Mouse (Mus musculus) ovary, postnatal 14 days (tissue): Measurements from ENCODE around the gene Carmil3.
A peak's percentile ranks its signal among the peaks of the same experiment; 100 is the strongest.

Source experiments
- DNase-seq: peaks from one replicate; pipeline ENCODE4 v3.0.0; 2022; ENCODE audit warnings: low spot score

Carmil3 gene

GRCm38 (mm10) chr14:55495509-55496240 lies 5.2 kb downstream of the Carmil3 start:
- DNase-seq = no peak

DNA sequence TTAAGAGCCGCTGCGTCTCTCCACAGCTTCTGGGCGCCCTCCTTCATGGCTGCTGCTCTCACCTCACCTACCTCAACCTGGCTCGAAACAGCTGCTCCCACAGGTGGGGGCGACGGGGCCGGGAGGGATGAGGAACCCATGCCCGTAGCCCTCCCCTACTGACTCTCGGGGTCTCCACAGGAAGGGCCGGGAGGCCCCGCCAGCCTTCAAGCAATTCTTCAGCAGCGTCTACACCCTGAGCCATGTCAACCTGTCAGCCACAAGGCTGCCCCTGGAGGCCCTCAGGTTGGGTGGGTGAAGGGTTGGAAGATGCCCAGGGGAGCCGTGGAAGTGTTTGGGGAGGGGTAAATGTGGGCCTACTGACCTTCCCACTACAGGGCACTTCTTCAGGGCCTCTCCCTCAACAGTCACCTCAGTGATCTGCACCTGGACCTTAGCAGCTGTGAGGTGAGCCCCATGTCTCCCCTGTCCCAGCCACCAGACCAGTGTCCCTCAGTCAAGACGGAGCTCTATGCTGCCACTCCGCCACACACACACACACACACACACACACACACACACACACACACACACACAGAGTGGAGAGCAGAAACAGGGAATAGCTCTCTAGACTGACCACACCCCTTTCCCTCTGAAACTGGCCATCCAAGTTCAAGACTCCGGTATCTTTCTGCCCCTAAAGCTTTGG lies 6.5 kb downstream of the Carmil3 start:
- no peak for DNase-seq

- DNase-seq = peak; percentile 90
These were observed 7.0 kb downstream of the Carmil3 start for GRCm38 (mm10) chr14:55497449-55497821.

DNA sequence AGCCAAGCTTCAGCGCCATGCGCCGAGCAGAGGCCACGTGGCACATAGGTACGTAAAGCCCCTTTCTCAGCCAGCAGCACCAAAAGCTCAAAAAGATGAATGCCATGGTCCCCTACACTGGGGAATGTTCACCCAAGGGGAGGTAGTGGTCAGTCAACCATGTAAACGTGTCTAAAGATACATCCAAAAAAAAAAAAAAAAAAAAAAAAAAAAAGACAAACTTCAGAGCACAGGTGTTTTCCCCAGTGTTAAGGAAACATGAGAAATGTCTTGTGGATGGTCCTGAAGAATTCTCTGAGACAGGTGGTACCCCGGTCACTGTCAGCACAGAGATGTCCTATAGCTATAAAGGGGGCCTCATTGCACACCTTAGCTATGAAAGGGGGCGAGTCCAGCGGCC lies 15.2 kb downstream of the Carmil3 start:
- no peak for DNase-seq

GRCm38 (mm10) chr14:55507801-55508200 lies 17.4 kb downstream of the Carmil3 start:
- DNase-seq = no peak

DNA sequence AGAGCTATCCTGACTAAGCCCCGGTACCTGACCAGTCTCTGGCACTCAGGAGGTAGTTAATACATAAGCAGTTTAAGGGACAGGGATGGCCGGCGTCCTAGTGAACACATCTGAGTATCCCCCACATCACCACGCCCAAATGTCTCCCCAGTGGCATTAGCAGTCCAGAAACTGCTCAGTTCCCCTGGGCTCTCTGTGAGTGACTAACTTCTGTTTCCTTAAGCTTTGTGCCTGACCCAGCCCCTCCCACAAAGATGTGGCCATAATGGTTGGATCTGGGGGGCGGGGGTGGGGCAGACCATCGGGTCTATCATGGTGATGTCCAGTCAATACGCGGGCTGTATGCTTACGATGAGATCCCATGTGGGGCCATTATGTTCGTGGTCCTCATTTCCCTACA lies 19.1 kb downstream of the Carmil3 start:
- no peak for DNase-seq

DNA sequence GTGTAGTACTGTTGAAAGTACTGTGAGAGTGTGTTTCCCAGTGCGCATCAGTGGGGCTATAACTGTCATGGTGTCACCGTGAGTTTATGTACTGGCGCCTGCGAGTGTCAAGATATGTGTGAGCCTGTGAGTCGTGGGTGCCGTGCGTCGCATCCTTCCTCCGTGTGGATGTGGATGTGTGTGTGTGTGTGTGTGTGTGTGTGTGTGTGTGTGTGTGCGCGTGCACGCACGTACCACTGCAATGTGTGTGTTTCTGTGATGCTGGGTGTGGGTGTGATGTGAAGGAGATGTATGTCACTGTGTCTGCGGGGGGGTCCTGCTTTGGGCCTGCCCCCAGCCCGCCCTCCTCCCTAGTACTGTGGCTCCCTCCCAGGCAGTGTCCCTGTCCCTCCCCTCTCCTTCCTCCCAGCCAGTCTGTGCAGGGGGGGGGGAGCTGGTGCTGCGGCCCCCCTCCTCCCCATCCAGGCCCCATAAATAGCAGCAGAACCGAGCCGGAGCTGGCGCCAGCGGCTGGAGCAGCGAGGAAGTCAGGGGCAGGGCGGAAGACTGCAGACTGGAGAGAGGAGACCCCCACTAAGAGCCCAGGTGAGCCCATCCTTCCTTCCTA lies 19.8 kb downstream of the Carmil3 start, which contains the start of gene Cpne6:
TSS of gene Cpne6 (plus strand) at position 321 of the 607 bp plus-strand sequence.
- DNase-seq = no peak

DNA sequence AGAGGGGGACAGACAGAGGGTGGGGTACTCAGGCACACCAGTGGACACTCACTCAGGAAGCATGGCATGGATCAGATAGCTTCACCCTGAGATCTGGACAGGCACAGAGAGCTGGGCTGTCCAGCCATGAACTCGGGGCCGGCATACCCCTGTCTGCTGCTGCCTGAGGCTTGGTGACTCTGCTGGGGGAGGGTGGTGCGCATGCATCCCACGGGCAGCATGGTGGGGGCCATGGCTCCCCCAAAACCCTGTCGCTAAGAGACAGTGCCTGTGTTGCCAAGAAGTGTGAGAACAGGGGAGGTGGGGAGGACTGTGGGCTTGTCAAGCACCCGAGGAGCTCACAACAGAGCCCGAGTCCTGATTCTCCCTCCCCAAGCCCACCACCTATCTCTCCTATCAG lies 20.6 kb downstream of the Carmil3 start:
- DNase-seq = no peak

DNA sequence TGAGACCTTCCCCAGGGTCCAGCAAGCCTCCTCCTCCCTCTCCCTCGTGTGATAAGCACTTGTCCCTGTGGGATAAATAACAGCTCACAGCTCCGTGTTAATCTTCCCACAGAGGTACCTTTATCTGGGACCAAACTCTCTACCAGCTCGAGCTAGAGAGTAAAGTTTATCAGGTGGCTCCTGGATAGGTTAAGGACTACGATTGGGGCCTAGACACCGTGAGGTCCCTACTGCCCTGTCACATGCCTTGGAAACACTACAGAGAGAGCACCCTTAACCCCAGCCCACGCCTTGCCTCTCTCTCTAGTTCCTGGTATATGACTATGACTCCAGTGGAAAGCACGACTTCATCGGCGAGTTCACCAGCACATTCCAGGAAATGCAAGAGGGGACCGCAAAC lies 23.5 kb downstream of the Carmil3 start:
- no peak for DNase-seq

DNA sequence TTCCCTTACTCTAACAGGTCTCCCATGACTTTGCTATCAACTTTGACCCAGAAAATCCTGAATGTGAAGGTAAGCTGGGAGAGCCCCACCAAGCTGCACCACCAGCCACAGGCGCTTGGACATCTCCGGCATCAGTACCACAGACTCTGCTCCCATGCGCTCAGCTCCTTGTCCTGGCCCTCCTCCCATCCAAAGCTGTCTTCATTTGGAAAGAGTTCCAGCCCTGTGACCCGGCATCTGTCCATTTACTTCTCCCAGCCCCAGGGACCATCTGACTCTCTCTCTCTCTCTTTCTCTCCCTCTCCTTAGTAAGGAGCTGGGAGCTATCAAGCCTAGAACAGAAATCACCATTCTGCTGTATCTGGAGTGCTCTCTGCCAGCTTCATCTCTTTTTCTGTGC lies 25.4 kb downstream of the Carmil3 start:
- DNase-seq = no peak

GRCm38 (mm10) chr14:55518897-55519296 lies 28.4 kb downstream of the Carmil3 start:
- no peak for DNase-seq

GRCm38 (mm10) chr14:55519604-55520003 lies 29.2 kb downstream of the Carmil3 start:
- DNase-seq = no peak

- no peak for DNase-seq
These were observed 30.3 kb downstream of the Carmil3 start for GRCm38 (mm10) chr14:55520451-55521361.

GRCm38 (mm10) chr14:55524062-55524461 lies 33.6 kb downstream of the Carmil3 start:
- no peak for DNase-seq

- no peak for DNase-seq
These were observed 34.3 kb downstream of the Carmil3 start, which contains the start of gene Nrl for GRCm38 (mm10) chr14:55524785-55525184. Nrl (minus strand) TSS chr14:55524981.

DNA sequence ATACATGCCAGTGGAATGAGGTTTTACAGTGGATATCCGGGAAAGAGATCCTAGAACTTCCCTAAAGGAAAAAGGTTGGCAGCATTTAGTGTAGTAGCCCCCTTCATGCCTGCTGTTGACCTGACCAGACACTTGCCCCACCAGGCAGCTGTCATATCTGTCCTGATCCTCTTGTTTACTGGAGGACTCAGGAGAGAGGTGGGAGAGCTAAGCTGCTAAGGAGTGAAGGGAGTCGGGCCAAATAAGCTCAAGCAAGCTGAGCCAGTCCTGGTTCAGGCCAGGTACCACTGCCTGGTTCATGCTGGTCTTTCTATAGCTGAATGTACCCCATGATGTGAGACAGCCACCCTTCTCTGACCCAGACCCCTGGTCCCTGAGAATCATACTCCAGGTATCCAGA lies 36.2 kb downstream of the Carmil3 start:
- DNase-seq = no peak

- DNase-seq = no peak
These were observed 37.5 kb downstream of the Carmil3 start for GRCm38 (mm10) chr14:55527940-55528339.

DNA sequence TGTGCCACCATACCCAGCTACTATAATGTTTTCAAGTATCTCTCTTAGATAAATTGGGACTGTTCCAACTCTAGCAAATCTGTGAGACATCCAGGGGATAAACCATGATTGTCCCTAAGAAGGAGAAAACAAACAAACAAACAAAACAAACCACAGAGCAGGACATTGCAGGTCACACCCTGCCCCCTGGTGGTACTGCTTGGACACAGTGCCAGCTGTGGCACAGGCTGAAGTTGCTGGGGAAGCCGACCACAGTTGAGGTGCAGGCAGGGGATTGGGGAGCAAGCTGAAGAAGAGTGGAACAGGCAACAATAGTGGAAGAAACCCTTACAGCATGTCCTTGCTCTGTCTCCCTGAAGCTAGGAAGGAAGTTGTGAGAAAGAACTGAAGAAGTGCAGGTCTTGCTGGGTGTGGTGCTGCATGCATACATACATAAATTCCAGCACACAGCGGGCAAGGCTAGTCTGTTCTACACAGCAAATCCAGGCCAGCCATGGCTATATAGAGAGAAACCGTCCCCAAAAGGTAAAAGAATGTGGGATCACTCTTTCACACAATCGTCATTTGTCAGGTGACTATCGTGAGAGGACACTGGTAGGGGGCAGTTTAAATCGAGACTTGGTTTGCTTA lies 45.8 kb downstream of the Carmil3 start:
- DNase-seq = no peak

- peak; percentile 71 for DNase-seq
These were observed 49.8 kb downstream of the Carmil3 start, which contains the start of gene Pck2 for GRCm38 (mm10) chr14:55540067-55540786. Pck2 (plus strand) TSS chr14:55540266.

DNA sequence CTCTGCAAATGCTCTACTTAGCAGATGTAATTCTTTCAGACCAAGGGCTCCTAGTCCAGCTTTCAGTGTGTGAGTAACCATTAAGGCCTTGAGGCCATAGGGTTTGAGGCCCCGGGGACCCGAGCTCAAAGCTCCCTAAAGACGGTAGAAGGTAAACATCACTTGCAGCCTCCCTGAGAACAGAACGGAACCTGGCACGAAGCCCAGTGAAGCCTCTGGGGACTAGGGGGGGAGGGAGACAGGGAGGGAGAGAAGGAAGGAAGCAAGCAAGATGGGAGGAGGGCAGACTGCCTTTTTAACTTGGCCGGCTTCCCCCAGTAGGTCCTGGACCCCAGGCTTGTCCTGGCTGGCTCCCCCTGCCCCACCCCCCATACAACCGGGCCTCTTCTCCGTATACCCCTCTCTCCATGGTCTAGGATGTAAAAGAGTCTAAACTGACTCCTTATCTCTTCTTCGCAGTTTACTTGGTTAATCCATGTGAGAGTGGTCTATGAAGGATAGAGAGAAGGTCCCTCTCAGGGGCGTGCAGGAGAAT lies 50.4 kb downstream of the Carmil3 start:
- DNase-seq = peak; percentile 71

DNA sequence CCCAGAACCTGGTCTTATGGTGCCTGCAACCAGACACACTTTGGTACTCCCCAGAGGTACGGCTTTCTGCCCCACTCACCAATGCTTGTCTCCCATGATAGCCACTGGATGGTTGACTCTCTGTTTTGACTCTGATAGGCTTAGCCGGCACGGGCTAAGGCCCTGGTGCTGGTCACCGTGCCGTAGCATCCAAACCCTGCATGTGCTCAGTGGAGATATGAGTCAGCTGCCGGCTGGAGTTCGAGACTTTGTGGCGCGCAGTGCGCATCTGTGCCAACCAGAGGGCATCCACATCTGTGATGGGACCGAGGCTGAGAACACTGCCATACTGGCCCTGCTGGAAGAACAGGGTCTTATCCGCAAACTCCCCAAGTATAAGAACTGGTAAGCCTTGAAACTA lies 51.8 kb downstream of the Carmil3 start:
- DNase-seq = no peak
